Mouse (Mus musculus) layer of hippocampus, adult 9-11 months (tissue): ENCODE results near the gene Dydc2.
A peak's percentile ranks its signal among the peaks of the same experiment; 100 is the strongest.
"Not testable (repeated sequence)": the region's sequence is repeated elsewhere in the genome, so short reads cannot be mapped to it uniquely, and the experiment has no call there.

Experiments used
- DNase-seq: peaks from one replicate; pipeline ENCODE4 v3.0.0; 2022

The Dydc2 gene

DNA sequence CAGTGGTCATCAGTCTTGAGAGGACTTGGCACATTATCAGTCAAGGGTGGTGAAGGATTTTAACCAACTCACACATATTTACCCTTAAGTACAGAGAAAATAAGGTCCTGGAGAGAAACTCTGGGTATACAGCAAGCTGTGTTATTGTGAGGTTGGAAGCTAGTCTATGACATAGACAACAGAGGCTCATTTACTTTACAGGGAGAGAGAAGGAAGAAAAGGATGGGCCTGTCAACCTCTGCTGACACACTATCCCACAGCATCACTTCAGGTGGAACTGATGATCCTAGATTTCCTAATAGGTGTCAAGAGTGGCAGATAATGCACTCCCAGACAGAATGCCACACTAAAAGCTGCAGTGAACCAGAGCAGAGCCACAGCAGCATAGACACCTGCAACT is at the start of gene Dydc2:
Gene Dydc2, minus strand, starts transcription at position 101 of the 400 bp plus-strand sequence.
- no peak for DNase-seq

DNA sequence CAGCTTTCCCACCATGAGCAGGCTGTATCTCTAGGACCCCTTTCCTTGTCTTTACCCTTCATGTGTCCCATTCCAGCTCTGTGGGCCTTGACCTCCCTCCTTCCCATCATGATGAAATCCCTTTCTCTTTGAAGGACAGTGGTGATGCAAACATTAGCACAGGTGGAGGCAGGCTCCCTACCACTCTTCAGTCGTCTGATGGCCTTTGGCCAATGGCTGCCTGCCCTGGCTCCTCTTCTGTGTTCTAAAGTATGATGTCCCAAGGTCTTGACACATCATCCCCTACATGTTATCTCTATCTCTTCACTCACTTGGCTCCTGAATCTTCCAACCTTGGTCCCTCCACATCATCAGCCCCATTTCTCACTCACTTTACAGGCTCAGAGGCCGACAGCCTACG is 47.3 kb upstream of the Dydc2 start:
- no peak for DNase-seq

DNA sequence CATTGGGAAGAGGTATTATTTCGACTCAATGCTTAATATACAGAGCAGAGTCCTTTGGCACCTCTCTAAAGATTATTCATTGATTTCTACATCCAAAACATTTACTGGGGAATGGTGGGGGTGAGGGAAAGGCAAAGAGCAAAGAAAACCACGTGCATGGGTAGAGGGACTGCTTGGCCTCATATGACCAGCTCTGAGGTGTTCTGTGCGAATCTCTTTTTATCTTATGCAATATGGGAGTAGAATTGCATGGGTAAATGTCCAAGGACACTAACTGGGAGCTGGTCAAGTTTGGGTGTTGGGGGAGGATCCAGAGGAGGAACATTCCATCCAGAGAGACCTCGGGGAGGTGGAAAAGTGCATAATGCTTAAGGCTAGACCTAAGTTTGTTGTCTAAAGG is 43.9 kb upstream of the Dydc2 start:
- no peak for DNase-seq

DNA sequence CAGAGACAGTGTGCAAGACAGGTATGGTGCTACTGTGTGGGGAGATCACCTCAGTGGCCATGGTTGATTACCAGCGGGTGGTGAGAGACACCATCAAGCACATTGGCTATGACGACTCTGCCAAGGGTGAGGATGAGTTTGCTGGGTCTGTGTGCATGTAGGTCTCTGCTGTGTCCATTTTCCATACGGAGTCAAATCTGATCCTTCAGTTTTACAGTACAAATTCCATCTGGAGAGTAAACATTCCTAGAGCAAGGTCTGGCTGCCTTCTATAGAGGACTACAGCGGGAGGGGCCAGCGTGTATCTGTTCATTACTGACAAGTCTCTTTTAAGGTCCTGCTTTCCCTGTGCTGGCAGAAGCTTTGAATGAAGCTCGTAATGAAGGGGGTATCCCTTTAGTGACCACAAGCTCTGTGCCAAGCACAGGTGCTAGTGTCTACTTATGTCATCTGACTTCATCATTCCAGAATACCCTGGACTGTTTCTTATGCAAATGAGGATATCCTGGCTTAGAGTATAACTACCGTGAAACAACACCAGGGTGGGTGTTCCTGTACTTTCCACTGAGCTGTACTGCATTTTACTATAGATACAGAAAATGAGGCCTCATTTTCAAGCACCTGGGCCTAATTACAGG is 42.1 kb upstream of the Dydc2 start:
- DNase-seq: no peak

DNA sequence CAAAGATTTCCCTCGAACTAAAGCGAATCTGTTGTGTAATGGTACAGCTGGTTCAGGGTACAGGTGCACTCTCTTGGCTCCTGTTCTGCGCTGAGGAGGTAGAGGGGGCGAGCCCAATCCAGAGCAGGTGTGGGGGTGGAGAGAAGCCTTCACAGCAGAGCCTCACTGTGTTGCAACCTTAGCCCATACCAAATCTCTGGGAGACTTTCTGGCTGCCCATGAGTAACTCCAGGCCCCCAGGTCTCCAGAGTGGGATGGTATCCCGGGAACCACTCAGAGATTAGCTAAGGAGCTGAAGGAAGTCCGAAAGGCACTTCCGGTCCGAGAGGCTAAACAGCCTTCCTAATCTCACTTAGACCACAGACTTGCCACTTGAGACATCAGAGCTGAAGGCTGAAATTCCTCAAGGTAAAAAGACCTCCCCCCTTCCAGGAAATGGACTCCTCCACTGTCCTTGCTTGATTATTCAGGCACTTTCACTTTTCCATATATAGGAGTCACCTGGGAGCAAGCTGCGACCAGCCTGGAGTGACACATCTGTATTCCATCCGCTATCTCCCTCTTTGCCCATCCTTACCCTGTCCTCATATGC is 35.9 kb upstream of the Dydc2 start, which contains the start of gene Mat1a:
Gene Mat1a, plus strand, starts transcription at position 183 of the 592 bp plus-strand sequence.
- no peak for DNase-seq

DNA sequence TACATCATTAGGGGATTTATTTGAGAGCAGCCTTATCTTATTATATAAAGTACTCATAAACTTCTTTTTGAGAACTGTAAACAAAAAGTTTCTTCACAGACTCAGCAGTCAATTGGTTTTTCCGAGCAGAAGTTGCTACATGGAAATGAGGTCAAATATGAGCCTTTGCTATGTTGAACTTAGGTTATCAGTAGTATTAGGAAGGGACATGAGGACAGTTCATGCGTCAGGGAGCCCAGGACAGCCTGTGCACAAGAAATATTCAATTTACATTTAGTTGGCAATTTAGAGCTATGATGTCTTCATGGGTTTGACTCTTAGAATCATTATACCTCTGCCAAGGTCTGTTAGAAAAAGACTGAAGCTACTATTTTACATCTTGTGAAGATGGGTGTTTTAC is 33.3 kb upstream of the Dydc2 start:
- no peak for DNase-seq

DNA sequence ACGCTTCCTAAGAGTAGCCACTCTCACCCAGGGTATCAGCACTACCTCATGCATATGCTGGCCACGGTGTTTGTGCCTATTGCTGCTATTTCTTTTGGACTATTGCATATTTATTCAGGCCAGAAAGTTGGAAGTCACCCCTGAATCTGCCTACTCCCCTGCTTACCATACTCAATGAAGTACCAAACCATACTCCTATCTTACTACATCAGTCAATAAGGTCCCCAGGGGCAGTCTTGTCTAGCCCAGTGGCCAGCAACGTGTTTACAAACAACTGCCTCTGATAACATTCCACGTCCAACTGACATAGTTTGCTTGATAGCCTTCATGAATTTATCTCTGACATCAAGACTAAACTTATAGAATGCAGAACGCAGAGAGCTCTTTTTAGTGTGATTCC is 32.2 kb upstream of the Dydc2 start:
- no peak for DNase-seq

DNA sequence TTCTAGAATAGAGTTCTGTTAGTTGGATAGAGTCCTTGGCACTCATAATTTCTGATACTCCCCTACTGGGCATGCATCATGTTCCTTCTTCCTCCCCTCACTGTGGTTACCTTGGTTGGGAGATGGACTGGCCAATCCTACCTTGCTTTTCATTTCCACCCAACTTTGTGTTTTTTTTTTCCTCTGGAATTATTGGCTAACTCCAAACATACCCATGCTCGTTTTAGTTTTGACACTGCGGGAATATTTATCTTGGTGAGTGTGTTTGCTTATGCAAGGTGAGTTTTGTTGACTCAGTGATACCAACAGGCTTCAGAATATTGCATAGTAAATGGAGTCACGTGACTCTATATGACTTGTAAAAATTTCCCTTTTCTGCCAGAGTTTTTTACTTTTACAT is 31.7 kb upstream of the Dydc2 start:
- no peak for DNase-seq

DNA sequence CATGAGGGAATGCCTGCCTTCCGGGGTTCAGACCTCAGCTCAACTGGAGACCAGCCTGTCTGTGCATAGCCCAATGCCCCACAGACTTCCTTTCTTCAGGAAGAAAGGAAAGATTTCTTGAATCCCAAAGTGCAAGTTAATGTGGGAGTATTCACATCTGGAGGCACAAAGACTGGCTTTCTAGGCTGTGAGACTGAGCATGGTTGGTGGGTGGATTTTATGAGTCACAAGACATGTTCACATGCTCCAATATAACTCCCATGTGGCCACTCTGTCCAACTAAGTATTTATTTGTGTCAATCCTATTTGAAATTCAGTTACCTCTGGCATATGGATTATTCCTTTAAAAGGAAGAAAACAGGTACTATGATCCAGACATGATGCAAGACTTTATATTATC is 29.7 kb upstream of the Dydc2 start:
- peak; percentile 20 for DNase-seq

DNA sequence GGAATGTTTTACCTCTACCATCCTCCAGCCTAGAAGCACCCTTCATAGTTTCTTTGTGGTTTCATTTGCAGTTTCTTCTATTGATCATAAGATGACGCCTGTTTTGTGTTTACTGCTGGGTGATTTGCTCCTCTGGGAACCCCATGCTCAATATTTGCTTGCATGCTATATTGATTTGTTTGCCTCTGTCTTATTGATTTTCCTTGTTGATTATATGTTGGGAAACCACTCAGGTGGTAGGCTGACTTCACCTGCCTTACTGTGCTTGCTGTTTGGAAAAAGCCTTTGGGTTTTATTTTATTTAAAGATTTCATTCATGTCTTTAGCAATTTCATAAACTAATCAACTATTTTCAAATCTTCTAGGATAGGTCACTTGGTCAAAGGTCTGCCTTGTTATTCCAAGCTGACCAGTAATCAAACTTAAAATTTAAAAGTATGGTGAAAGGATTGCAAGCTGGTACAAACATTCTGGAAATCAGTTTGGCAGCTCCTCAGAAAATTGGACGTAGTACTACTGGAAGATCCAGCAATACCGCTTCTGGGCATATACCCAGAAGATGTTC is 27.4 kb upstream of the Dydc2 start:
- no peak for DNase-seq

DNA sequence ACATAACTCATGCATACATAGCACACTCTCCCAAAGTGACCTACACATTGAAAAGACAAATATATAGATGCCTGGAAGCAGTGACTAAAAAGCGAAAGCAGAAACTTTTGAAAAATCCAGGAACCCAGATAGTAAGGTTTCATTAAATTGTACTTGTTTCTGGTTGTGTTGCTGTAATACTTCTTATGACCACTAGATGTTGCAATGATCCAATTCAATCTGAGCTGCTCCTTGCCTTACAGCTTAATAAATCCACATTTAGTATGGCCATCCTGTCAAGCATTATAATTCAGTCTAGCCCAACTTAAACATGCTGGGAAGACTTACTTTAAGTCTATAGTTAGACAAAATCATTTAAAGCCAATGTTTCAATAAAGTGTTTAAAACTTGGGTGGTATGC is 25.1 kb upstream of the Dydc2 start:
- DNase-seq: no peak

DNA sequence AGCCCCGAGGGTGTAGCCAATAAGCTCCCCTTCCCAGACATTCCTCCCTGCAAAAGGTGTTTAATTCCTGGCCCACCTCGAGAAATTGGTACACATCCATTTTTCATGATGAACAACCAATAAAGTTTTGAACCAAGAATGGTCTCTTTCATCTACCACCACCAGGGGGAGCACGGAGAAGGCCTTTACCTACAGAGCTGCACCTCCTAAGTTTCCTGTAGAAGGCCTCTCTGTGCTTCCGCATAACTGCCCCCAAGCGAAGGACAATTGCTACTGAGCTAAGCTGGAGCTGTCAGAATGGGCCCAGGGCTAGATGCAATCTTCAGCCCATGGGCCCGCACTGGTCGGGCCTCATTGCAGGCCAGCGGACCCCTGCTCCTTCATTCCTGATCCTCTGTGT is 21.8 kb upstream of the Dydc2 start:
- DNase-seq: no peak

DNA sequence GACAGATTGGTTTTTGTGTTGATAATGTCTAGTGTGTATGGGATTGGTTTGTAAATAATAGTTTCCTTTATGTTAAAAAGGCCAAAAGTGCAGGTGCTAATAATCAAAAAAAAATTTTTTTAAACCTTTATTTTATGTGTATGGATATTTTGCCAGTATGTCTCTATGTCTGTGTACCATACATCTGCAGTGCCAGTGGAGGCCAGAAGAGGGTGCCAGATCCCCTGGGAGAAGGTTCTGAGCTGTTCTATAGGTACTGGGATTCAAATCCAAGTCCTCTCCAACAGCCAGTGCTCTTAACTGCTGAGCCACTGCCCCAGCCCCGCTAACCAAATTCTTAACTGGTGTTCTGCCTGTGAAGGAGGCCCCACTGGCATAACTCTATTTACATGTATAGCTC is 18.5 kb upstream of the Dydc2 start:
- DNase-seq: no peak

DNA sequence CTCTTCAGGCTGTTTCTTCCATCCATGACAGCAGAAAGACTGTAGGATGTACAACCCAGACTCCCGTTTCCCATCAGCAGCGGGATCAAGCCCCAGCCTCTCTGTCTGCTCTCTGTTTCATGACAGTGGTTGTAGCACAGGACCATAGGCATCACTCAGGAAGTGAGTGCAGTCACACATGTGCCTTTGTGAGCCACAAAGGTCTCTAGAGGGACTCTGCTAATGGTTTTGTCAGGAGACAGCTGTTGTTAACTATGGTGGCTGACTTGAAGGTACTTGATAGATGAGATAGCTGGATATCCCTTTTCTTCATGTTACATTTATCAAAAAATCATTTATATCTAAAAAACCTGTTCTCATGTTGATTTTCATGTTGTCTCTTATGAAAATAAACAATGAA is 13.4 kb upstream of the Dydc2 start:
- DNase-seq: no peak

DNA sequence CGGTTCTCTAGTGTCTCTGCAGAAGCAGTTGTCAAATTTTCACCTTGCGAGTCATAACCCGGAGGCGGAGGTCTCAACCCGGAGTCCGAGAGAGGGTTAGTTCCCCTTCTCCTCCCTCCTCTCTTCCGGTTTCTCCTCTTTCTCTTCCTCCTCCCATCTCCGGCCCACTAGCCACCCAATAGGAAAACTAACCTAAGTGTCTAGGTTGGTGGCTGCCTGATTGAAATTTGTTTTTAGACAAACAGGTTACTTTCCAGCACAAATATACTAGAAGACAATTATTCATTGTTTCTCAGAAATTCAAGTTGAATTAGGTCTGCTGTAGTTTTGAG is 3.9 kb upstream of the Dydc2 start:
- DNase-seq: no peak

DNA sequence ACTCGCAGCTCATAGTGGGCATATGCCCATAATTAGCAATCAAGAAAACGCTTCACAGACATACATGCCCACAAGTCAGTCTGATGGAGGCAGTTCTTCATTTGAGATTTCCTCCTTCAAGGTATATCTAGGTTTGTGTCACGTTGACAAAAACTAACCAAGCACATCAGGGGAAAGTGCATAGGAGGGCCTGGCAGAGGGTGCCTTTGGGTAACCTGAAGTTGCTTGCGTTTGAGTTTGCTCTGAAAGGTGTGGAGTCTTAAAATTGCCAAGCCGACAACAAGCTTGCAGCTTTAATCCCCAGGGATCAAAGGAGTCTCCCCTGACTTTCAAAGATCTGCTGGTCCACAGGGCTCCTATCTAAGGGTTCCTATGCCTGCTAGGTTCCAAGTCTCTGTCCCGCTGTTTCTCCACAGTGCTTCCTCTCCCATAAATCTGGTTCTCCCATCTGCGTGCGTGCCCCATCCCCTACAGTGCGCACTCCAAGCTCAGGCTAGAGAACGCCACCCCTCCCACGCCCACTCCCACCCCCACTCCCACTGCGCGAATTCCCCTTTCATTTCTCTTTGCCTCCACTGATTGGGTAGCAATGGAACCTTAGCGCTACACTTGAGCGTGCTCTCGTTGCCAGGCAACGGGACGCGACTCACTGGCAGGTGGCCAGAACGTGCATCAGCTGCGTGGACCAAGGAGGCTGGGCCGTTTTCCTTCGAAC is 3.4 kb upstream of the Dydc2 start, which contains the start of gene Dydc1:
Gene Dydc1, plus strand, starts transcription at position 683 of the 715 bp plus-strand sequence.
- DNase-seq: peak; percentile 77

DNA sequence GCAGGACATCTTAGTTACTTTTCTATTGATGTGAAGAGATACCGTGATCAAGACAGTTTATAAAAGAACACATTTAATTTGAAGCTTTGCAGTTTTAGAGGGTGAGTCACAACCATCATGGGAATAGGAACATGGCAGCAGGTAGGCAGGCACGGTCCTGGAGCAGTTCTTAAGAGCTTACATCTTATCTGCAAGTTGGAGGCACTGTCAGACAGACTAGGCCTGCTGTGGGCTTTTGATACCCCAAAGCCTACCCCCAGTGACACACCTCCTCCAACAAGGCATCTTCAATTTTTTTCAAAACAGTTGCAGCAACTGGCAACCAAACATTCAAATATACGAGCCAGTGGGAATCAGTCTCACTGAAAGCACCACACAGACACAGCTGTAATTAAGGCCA is 1.3 kb upstream of the Dydc2 start:
- no peak for DNase-seq

DNA sequence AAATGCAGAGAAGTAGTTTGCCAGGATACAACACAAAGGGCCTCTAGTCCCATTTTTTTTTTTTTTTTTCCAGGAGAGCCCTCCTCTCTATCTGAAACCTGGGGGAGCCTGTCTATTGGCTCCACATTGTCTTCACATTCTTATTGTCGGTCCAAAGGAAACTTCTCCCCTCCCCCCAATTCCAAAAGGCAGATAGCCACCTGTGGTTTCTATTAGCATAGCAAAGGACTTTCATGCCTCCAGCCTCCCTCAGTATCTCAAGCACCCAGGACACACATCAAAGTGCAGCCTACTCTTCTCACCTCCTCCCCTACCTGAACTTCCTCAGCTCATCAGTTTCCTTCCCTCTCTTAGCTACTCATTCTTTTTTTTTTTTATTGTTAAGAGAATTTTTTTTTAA is 2.6 kb downstream of the Dydc2 start:
- DNase-seq: no peak

DNA sequence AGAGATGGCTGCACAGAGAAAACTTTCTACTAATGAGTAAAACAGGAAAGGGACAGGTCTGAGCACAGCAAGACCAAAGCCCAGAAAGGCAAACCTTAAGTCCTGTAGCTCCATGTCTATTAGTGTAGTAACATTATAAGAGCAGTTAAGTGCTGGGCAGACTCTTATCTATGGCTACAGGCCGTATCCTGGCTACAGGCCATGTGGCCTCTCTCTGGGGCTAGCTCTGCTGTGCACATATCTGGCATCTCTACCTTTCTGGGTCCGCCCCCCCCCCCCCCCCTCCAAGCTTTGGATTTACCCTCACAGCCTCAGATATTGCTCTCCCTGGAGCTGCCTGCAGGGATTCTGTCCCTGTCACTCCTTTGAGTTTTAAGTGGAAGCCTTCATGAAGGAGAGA is 3.8 kb downstream of the Dydc2 start:
- DNase-seq: no peak

DNA sequence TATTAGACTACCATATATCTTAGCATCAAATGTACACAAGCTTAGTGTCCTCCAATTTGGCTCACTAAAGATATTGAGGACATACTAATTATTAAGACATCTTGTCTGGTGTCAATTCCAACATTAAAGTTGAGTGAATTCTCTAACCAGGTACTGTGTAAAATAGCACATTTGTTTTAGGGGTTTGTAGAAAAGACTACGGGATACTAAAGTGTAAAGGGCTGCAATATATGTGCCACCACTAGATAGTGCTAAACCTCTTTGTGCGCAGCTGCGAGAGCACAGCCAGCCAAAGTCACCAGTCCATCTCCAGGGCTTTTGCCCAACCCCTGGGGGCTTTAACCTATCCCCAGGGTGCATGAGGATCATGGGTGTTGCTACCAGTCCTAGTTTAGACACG is 15.8 kb downstream of the Dydc2 start:
- DNase-seq: not testable (repeated sequence)

DNA sequence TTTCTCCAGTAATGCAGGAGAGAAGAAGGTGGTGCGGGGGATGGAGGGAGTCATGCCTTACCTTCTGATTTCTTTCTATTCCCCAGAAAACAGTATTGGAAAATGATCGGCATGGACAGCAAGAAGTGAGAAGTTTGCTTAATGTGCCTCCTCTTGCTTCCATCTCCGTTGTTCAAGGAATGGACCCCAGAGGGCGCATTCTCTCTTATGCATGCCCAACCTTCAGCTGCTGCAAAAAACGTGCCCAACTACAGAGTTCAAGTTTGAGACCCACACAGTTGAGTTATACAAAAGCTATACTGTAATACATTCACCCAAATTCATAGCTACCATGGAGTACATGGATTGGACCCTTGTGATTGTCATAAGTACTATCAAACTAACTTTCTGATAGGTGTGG is 16.5 kb downstream of the Dydc2 start:
- no peak for DNase-seq

DNA sequence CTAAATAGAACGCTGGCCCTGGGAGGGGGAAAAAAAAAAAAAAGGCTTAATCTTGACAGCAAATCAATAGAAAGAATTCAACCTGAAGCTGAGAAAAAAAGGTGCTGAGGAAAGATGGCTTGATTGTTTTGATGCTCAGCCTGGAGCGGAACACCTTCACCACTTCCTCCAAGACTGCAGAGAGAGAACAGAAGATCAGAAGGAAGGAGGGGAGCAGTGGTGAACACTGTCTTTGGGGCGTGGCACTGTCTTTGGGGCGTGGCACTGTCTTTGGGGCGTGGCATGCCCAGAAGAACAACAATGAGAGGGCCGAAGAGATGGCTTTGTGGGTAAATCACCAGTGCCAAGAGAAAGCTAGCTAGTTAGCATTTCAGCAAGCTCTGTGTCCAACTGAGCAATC is 18.5 kb downstream of the Dydc2 start:
- no peak for DNase-seq

DNA sequence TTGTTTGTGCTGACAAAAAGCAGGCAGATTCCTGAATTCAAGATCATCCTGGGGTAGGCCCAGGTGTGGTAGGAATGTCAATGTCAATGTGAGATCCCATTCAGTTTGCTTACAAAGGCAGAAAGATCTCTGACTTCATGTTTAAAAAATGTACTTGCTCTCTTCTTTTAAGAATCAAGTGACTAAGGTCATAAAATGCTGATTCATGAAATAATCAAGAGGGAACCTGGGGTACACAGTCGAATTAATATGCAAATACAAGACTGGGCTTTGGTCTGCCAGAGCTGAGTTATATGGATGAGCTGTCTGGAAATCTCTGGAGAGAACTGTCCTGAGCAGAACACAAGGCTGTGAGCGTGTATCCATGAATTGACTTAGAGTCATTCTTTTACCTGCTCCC is 21.6 kb downstream of the Dydc2 start:
- DNase-seq: no peak

DNA sequence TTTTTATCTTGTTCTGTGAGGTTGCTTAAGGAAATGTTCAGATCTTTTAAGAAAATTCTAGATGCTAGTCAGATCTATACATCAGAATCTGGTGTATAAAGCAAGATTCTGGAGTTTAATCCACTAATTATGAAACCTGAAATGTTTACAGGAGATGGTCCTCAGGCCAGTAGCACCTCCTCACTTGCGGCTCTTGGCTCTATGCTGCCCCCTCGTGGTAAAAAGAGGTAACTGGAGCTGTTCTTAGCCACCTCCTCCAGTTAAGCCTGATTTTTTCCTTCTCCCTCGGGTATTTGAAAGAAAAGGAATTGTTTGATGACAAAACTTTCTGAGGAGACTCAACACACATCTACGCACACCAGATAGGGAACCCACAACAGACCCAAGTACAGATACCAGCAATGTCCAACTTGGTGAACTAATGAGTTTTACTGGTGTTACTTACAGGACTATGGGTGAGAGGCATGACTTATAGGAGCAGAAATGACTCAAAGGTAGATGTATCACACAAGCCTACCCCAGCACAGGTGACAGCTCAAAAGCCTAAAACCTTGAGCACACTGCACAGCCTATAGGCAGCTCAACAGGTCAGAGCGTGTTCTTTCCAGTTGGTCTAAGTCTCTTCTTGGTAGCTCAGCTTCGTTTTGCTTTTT is 33.7 kb downstream of the Dydc2 start:
- peak; percentile 25 for DNase-seq
